Mouse (Mus musculus): ENCODE data around the gene Ppp1r13b. TPM values are rescaled to one million over a fixed set of nuclear protein-coding genes. Genes with fewer than 3 reads are reported as not detected.
A peak's percentile ranks its signal among the peaks of the same experiment; 100 is the strongest.

Gene Ppp1r13b
- polyA plus RNA-seq, 1 experiment: 12.6 TPM

GRCm38 (mm10) chr12:111888303-111888864 lies 19.5 kb downstream of the Ppp1r13b start:
- Histone ChIP-seq H3K27ac (ENCODE audit: insufficient read depth, low read depth, low read length) (no peak overlapping the region), H3K4me3 (ENCODE audit: insufficient read depth, low read length) (no peak overlapping the region), H3K4me1 (ENCODE audit: control insufficient read depth, insufficient read depth, low read length) (peaks cover 24% of the 10 kb centered on the region)
- TF ChIP-seq CTCF (IDR thresholded peaks at IDR 0.05; ENCODE audit: low read depth, low read length) (no peak), POLR2A (IDR thresholded peaks at IDR 0.05; ENCODE audit: borderline replicate concordance, low read depth, low read length) (no peak)

GRCm38 (mm10) chr12:111887005-111887404 lies 20.9 kb downstream of the Ppp1r13b start:
- Histone ChIP-seq H3K4me1 (ENCODE audit: control insufficient read depth, insufficient read depth, low read length) (peaks cover 14% of the 10 kb centered on the region), H3K27ac (ENCODE audit: insufficient read depth, low read depth, low read length) (no peak overlapping the region), H3K4me3 (ENCODE audit: insufficient read depth, low read length) (no peak overlapping the region)
- TF ChIP-seq CTCF (IDR thresholded peaks at IDR 0.05; ENCODE audit: low read depth, low read length) (no peak), POLR2A (IDR thresholded peaks at IDR 0.05; ENCODE audit: borderline replicate concordance, low read depth, low read length) (no peak)

GRCm38 (mm10) chr12:111882852-111883251 lies 25.1 kb downstream of the Ppp1r13b start:
- Histone ChIP-seq H3K4me3 (ENCODE audit: insufficient read depth, low read length) (no peak overlapping the region), H3K4me1 (ENCODE audit: control insufficient read depth, insufficient read depth, low read length) (peaks cover under 1% of the 10 kb centered on the region; the same call in 1 of the 2 replicates), H3K27ac (ENCODE audit: insufficient read depth, low read depth, low read length) (no peak overlapping the region)
- TF ChIP-seq POLR2A (IDR thresholded peaks at IDR 0.05; ENCODE audit: borderline replicate concordance, low read depth, low read length) (no peak), CTCF (IDR thresholded peaks at IDR 0.05; ENCODE audit: low read depth, low read length) (no peak)

GRCm38 (mm10) chr12:111882022-111882421 lies 25.9 kb downstream of the Ppp1r13b start:
- H3K27ac ChIP-seq (ENCODE audit: insufficient read depth, low read depth, low read length): no peak overlapping the region
- H3K4me1 ChIP-seq (ENCODE audit: control insufficient read depth, insufficient read depth, low read length): no peaks in the 10 kb centered on the region
- TF ChIP-seq CTCF (IDR thresholded peaks at IDR 0.05; ENCODE audit: low read depth, low read length) (no peak), POLR2A (IDR thresholded peaks at IDR 0.05; ENCODE audit: borderline replicate concordance, low read depth, low read length) (no peak)
- H3K4me3 ChIP-seq (ENCODE audit: insufficient read depth, low read length): no peak overlapping the region

- Histone ChIP-seq H3K27ac (ENCODE audit: insufficient read depth, low read depth, low read length) (no peak overlapping the region), H3K4me1 (ENCODE audit: control insufficient read depth, insufficient read depth, low read length) (no peaks in the 10 kb centered on the region), H3K4me3 (ENCODE audit: insufficient read depth, low read length) (no peak overlapping the region)
- TF ChIP-seq CTCF (IDR thresholded peaks at IDR 0.05; ENCODE audit: low read depth, low read length) (peak; percentile 92), POLR2A (IDR thresholded peaks at IDR 0.05; ENCODE audit: borderline replicate concordance, low read depth, low read length) (no peak)
Measured at GRCm38 (mm10) chr12:111878213-111878612, 29.7 kb downstream of the Ppp1r13b start.

- no peak overlapping the region for H3K27ac ChIP-seq (ENCODE audit: insufficient read depth, low read depth, low read length)
- TF ChIP-seq POLR2A (IDR thresholded peaks at IDR 0.05; ENCODE audit: borderline replicate concordance, low read depth, low read length) (no peak), CTCF (IDR thresholded peaks at IDR 0.05; ENCODE audit: low read depth, low read length) (no peak)
- no peak overlapping the region for H3K4me3 ChIP-seq (ENCODE audit: insufficient read depth, low read length)
- H3K4me1 ChIP-seq (ENCODE audit: control insufficient read depth, insufficient read depth, low read length): no peaks in the 10 kb centered on the region
Measured at GRCm38 (mm10) chr12:111875499-111875898, 32.4 kb downstream of the Ppp1r13b start.

- no peak for TF ChIP-seq CTCF (IDR thresholded peaks at IDR 0.05; ENCODE audit: low read depth, low read length)
- Histone ChIP-seq H3K4me1 (ENCODE audit: control insufficient read depth, insufficient read depth, low read length) (no peaks in the 10 kb centered on the region), H3K27ac (ENCODE audit: insufficient read depth, low read depth, low read length) (no peak overlapping the region), H3K4me3 (ENCODE audit: insufficient read depth, low read length) (no peak overlapping the region)
Measured at GRCm38 (mm10) chr12:111874601-111875140, 33.2 kb downstream of the Ppp1r13b start.

- no peaks in the 10 kb centered on the region for H3K4me1 ChIP-seq (ENCODE audit: control insufficient read depth, insufficient read depth, low read length)
- no peak overlapping the region for H3K27ac ChIP-seq (ENCODE audit: insufficient read depth, low read depth, low read length)
- H3K4me3 ChIP-seq (ENCODE audit: insufficient read depth, low read length): no peak overlapping the region
- no peak for TF ChIP-seq POLR2A (IDR thresholded peaks at IDR 0.05; ENCODE audit: borderline replicate concordance, low read depth, low read length)
- TF ChIP-seq CTCF (IDR thresholded peaks at IDR 0.05; ENCODE audit: low read depth, low read length): no peak
Measured at GRCm38 (mm10) chr12:111872079-111872478, 35.8 kb downstream of the Ppp1r13b start.

GRCm38 (mm10) chr12:111870811-111871210 lies 37.1 kb downstream of the Ppp1r13b start:
- no peaks in the 10 kb centered on the region for H3K4me1 ChIP-seq (ENCODE audit: control insufficient read depth, insufficient read depth, low read length)
- TF ChIP-seq POLR2A (IDR thresholded peaks at IDR 0.05; ENCODE audit: borderline replicate concordance, low read depth, low read length) (no peak), CTCF (IDR thresholded peaks at IDR 0.05; ENCODE audit: low read depth, low read length) (no peak)
- no peak overlapping the region for H3K27ac ChIP-seq (ENCODE audit: insufficient read depth, low read depth, low read length)
- H3K4me3 ChIP-seq (ENCODE audit: insufficient read depth, low read length): no peak overlapping the region

GRCm38 (mm10) chr12:111869806-111870205 lies 38.1 kb downstream of the Ppp1r13b start:
- Histone ChIP-seq H3K4me1 (ENCODE audit: control insufficient read depth, insufficient read depth, low read length) (no peaks in the 10 kb centered on the region), H3K4me3 (ENCODE audit: insufficient read depth, low read length) (no peak overlapping the region), H3K27ac (ENCODE audit: insufficient read depth, low read depth, low read length) (no peak overlapping the region)
- TF ChIP-seq CTCF (IDR thresholded peaks at IDR 0.05; ENCODE audit: low read depth, low read length) (no peak), POLR2A (IDR thresholded peaks at IDR 0.05; ENCODE audit: borderline replicate concordance, low read depth, low read length) (no peak)
